Mouse (Mus musculus): ENCODE data around the gene Cacna2d4. TPM values are rescaled to one million over a fixed set of nuclear protein-coding genes. Genes with fewer than 3 reads are reported as not detected.
A peak's percentile ranks its signal among the peaks of the same experiment; 100 is the strongest.

The Cacna2d4 gene
- polyA plus RNA-seq, 1 experiment from 2014 or later = not detected

DNA sequence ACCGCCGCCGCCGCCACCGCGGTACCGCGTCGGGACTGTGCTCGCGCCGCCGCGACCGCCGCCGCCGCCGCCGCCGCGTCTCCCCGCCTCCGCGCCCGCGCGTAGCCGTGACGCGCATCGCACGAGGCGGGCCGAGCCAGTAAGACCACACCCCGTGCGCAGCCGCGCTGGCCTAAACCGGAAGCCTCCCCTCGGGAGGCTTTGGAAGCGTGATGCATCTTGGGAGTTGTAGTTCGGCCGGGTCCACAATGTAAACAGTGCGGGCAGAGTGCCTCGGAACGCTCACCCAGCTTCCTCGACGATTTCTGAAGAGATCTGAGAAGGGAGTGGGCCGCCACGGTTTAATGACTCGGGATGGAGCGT, 152.3 kb downstream of the Cacna2d4 start:
- WGBS = 0% methylated on average over 49 of the region's 53 CpGs
- H3K4me2 ChIP-seq = peak overlapping the region; percentile 67
- H3K36me3 ChIP-seq = no peaks in the 10 kb centered on the region
- H3K27ac ChIP-seq = peak overlapping the region; percentile 90
- H3K4me3 ChIP-seq (replicated peaks) = peak overlapping the region; percentile 85
- peaks cover 11% of the 10 kb centered on the region for H3K4me1 ChIP-seq (replicated peaks)
- peak overlapping the region; percentile 81 for H3K9ac ChIP-seq (replicated peaks)
- no peaks in the 10 kb centered on the region for H3K27me3 ChIP-seq
- peak; percentile 99 for ATAC-seq (ENCODE audit: insufficient number of reproducible peaks, insufficient read depth, low FRiP score, low TSS enrichment, low read depth)
- no peaks in the 10 kb centered on the region for H3K9me3 ChIP-seq

GRCm38 (mm10) chr6:119389089-119389488, 152.8 kb downstream of the Cacna2d4 start:
- no peaks in the 10 kb centered on the region for H3K9me3 ChIP-seq
- H3K4me2 ChIP-seq = peak overlapping the region; percentile 57
- peak overlapping the region; percentile 85 for H3K4me3 ChIP-seq (replicated peaks)
- no peak overlapping the region for H3K27ac ChIP-seq
- ATAC-seq (ENCODE audit: insufficient number of reproducible peaks, insufficient read depth, low FRiP score, low TSS enrichment, low read depth) = no peak
- H3K4me1 ChIP-seq (replicated peaks) = peaks cover 11% of the 10 kb centered on the region
- no peaks in the 10 kb centered on the region for H3K27me3 ChIP-seq
- WGBS = 31% methylated on average over 10 of the region's 10 CpGs
- peak overlapping the region; percentile 54 for H3K9ac ChIP-seq (replicated peaks)
- H3K36me3 ChIP-seq = no peaks in the 10 kb centered on the region

- H3K4me1 ChIP-seq (replicated peaks) = peaks cover 11% of the 10 kb centered on the region
- H3K36me3 ChIP-seq = no peaks in the 10 kb centered on the region
- no peak for ATAC-seq (ENCODE audit: insufficient number of reproducible peaks, insufficient read depth, low FRiP score, low TSS enrichment, low read depth)
- H3K27me3 ChIP-seq = no peaks in the 10 kb centered on the region
- WGBS = 86% methylated on average over 4 of the region's 4 CpGs
- no peak overlapping the region for H3K4me3 ChIP-seq (replicated peaks)
- no peak overlapping the region for H3K27ac ChIP-seq
- H3K4me2 ChIP-seq = no peak overlapping the region
- H3K9ac ChIP-seq (replicated peaks) = no peak overlapping the region
- no peaks in the 10 kb centered on the region for H3K9me3 ChIP-seq
Observed at GRCm38 (mm10) chr6:119390728-119391127, 154.4 kb downstream of the Cacna2d4 start.

GRCm38 (mm10) chr6:119392836-119393235, 156.5 kb downstream of the Cacna2d4 start:
- H3K36me3 ChIP-seq = no peaks in the 10 kb centered on the region
- H3K27ac ChIP-seq = no peak overlapping the region
- H3K4me2 ChIP-seq = no peak overlapping the region
- H3K9me3 ChIP-seq = no peaks in the 10 kb centered on the region
- no peak overlapping the region for H3K4me3 ChIP-seq (replicated peaks)
- no peaks in the 10 kb centered on the region for H3K27me3 ChIP-seq
- H3K4me1 ChIP-seq (replicated peaks) = 0 out of 2 replicates have a peak, but pooled peaks cover 3% of the 10 kb centered on the region
- ATAC-seq (ENCODE audit: insufficient number of reproducible peaks, insufficient read depth, low FRiP score, low TSS enrichment, low read depth) = no peak
- H3K9ac ChIP-seq (replicated peaks) = no peak overlapping the region
- WGBS = 77% methylated on average over 9 of the region's 9 CpGs

DNA sequence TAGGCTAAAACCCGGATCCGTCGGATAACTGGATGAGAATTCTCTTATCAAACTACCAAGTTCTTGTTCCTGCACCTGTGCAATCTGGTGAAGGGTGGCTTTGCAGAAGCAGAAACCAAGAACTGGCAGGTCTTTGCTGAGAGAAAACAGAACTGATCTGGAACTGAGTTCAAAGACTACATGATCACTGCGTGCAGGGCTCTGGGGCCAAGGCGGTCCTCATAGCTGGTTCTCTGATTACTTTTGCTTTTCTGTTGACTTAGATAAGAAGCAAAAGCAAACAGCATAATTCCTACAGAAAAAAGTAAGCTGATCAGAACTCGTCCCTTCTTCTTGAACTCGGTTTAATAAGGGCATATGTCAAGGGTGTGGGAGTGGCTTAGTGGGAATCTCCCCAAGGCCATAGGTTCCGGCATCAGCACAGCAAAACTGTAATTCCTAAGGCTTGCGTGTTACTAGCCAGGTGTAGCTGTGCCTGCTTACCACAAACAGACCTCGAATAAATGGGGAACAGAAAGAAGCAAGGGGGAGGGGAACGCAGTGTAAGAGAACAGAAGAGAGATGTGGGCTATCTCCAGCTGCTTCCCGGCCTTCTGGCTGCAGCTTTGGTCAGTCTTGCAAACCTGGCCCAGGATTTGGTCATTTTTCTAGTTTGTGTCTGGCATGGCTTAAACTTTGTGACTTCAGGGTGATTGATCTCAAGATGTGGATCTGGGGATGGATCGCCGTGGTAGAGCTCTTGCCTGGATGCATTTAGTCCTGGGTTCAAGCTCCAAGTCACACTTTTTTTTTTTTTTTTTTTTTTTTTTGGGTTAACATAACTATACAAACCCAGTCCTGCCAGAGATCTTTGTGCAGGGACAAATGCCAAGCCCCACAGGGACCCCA, 159.3 kb downstream of the Cacna2d4 start:
- Histone ChIP-seq H3K9me3 (no peaks in the 10 kb centered on the region), H3K36me3 (no peaks in the 10 kb centered on the region), H3K4me1 (replicated peaks) (no peaks in the 10 kb centered on the region), H3K4me2 (no peak overlapping the region), H3K27ac (no peak overlapping the region), H3K27me3 (no peaks in the 10 kb centered on the region), H3K4me3 (replicated peaks) (no peak overlapping the region), H3K9ac (replicated peaks) (no peak overlapping the region)
- 79% methylated on average over 14 of the region's 14 CpGs for WGBS
- no peak for ATAC-seq (ENCODE audit: insufficient number of reproducible peaks, insufficient read depth, low FRiP score, low TSS enrichment, low read depth)

DNA sequence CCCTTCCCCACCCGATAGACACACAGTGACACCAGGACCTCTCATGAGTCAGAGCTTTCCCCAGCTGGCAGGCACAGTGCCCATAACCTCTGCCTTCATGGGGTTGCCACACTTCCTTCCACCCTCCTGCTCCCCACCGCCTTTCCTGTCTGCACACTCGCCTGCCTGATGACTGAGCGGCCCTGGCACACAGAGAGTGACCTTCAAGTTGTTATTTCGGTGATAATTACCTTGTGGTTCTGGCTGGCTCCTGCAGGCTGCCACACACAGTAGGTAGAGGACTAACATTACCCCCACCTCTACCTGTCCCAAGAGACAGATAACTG, 159.9 kb downstream of the Cacna2d4 start:
- ATAC-seq (ENCODE audit: insufficient number of reproducible peaks, insufficient read depth, low FRiP score, low TSS enrichment, low read depth) = no peak
- Histone ChIP-seq H3K4me1 (replicated peaks) (no peaks in the 10 kb centered on the region), H3K36me3 (no peaks in the 10 kb centered on the region), H3K27ac (no peak overlapping the region), H3K9ac (replicated peaks) (no peak overlapping the region), H3K9me3 (no peaks in the 10 kb centered on the region), H3K4me3 (replicated peaks) (no peak overlapping the region), H3K4me2 (no peak overlapping the region), H3K27me3 (no peaks in the 10 kb centered on the region)
- 59% methylated on average over 5 of the region's 5 CpGs for WGBS

DNA sequence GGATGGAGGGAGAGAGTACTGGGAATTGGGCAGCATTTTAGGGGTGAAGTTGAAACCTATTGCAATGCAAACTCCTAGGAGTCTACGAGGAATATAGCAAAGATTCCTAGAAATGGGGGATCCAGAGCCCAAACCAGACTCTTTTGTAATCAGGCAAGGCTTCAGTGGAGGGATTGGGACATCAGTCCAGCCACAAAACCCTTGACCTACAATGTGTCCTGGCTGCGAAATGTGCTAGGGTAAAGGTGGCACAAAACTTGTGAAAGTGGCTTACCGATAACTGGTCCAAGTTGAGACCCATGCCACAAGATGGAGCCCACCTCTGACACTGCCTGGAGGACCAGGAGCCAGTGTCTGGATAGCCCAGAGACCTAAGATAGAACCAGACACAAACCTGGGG, 163.0 kb downstream of the Cacna2d4 start:
- Histone ChIP-seq H3K27me3 (no peaks in the 10 kb centered on the region), H3K4me3 (replicated peaks) (no peak overlapping the region), H3K36me3 (no peaks in the 10 kb centered on the region), H3K27ac (no peak overlapping the region), H3K4me1 (replicated peaks) (no peaks in the 10 kb centered on the region), H3K4me2 (no peak overlapping the region), H3K9ac (replicated peaks) (no peak overlapping the region), H3K9me3 (no peaks in the 10 kb centered on the region)
- no peak for ATAC-seq (ENCODE audit: insufficient number of reproducible peaks, insufficient read depth, low FRiP score, low TSS enrichment, low read depth)
- 98% methylated on average over 3 of the region's 3 CpGs for WGBS

DNA sequence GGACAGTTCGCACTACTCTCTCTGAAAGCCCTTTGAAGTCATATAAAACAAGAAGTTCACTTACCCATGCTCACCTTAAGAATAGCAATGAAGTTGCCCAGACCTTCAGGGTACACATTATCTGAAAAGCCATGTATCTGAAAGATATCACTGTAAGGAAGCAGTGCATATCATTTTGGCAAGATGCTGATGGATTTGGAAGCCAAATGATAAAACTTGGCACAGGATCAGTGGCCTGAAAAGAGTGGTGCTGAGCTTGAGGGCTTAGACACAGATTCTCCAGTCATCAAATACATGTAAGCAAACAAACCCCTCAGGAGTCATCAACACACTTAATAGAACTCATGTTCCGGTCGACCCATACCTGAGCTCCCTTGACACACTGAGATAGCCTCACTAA, 164.3 kb downstream of the Cacna2d4 start:
- H3K4me1 ChIP-seq (replicated peaks) = no peaks in the 10 kb centered on the region
- no peak overlapping the region for H3K4me2 ChIP-seq
- no peak overlapping the region for H3K4me3 ChIP-seq (replicated peaks)
- H3K36me3 ChIP-seq = no peaks in the 10 kb centered on the region
- no peaks in the 10 kb centered on the region for H3K27me3 ChIP-seq
- no peak for ATAC-seq (ENCODE audit: insufficient number of reproducible peaks, insufficient read depth, low FRiP score, low TSS enrichment, low read depth)
- H3K27ac ChIP-seq = no peak overlapping the region
- no peak overlapping the region for H3K9ac ChIP-seq (replicated peaks)
- 81% methylated on average over 3 of the region's 3 CpGs for WGBS
- H3K9me3 ChIP-seq = no peaks in the 10 kb centered on the region

DNA sequence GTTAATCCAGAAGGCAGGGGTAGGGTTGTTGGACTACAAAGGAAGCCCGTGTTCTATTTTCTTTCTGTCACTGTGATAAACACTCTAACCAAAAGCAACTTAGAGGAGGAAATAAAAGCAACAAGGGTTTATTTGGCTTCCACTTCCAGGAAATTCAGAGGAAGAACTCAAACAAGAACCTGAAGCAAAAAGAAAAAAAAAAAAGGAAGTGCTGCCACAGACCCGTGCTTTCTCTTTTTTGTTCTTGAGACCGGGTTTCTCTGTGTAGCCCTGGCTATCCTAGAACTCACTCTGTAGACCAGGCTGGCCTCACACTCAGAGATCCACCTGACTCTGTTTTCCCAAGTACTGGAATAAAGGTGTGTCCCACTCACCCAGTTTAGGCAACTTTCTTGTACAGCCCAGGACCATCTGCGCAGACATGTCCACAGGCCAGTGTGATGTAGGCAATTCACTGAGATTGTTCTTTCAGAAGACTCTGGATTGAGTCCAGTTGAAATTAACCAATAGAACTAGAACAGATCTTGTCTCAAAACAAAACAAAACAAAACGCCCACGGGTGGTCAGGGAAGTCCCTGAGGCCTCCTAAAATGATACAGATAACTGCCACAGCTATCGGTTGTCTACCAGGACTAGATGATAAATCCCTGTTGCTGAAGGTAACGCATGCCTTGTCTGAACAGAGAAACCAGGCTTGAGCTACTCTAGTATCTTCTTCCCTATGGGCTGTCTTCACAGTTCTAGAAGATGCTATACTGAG, 165.4 kb downstream of the Cacna2d4 start:
- no peak for ATAC-seq (ENCODE audit: insufficient number of reproducible peaks, insufficient read depth, low FRiP score, low TSS enrichment, low read depth)
- Histone ChIP-seq H3K4me1 (replicated peaks) (no peaks in the 10 kb centered on the region), H3K9ac (replicated peaks) (no peak overlapping the region)

More for the DNA sequence above, 165.4 kb downstream of the Cacna2d4 start:
- Histone ChIP-seq H3K9me3 (no peaks in the 10 kb centered on the region), H3K4me3 (replicated peaks) (no peak overlapping the region), H3K27ac (no peak overlapping the region), H3K27me3 (no peaks in the 10 kb centered on the region), H3K4me2 (no peak overlapping the region), H3K36me3 (no peaks in the 10 kb centered on the region)
- whole genome bisulfite sequencing = 92% methylated on average over 8 of the region's 8 CpGs

Data from limb, embryonic 12.5 days (tissue).